Mouse (Mus musculus): ENCODE results near the gene Fen1. TPM values are rescaled to one million over a fixed set of nuclear protein-coding genes. Genes with fewer than 3 reads are reported as not detected.
A peak's percentile ranks its signal among the peaks of the same experiment; 100 is the strongest.

Fen1 gene
- 215 and 236 TPM in 2 replicates for polyA plus RNA-seq (2014; fragmentation: Nextera tagmentation; extraction: Ambion mirVana)

DNA sequence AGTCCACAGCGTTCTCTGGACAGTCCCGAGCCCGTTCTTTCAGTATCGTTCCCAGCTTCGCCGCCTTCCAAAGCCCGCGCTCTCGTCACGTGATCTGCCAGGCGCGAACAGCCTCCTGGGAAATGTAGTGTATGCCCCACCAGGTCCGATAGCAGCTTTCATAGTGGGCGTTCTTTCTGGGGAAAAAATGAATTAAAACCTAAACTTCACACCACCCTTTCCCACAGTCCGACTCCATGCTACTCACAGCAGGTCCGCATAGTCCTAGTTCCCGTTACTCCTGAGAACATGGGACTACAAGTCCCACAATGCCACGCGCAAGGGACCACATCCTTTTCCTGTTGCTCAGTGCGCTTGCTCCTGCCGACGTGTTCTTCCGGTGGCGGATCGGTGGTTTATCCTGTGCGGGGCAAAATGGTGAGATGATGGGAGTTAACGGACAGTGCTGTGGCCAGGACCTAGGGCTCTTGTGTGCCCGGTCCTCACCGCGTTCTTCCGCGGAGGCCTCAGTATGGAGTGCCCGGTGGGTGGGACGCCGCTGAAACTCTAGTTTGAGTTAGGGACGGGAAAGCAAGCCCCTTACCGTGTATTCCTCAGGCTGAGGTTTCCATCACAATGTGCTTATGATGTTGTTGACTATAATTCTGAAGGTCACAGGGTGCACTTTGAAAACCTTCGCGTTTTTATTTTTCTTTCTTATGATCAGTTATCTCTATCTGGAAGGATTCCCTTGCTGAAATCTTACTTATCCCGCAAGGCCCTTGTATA lies at the start of gene Fen1, which contains the start of gene Tmem258:
TSS of gene Fen1 (minus strand) at position 322 of the 768 bp plus-strand sequence.
TSS of gene Tmem258 (plus strand) at position 167 of the 768 bp plus-strand sequence.
- WGBS, result under 1% methylated on average over 40 of the region's 40 CpGs
- ATAC-seq (replicated peaks; ENCODE audit: low FRiP score), result peak; percentile 82
- H3K36me3 ChIP-seq (ENCODE audit: control insufficient read depth, insufficient read depth, low read length), result peaks cover 40% of the 10 kb centered on the region
- H3K9ac ChIP-seq (ENCODE audit: low read depth, low read length), result peak within 1 kb of the TSS; percentile 95
- H3K4me3 ChIP-seq (ENCODE audit: low read depth, low read length), result peak within 1 kb of the TSS; percentile 95
- peak within 1 kb of the TSS; percentile 94 for H3K27ac ChIP-seq (ENCODE audit: low read depth, low read length)
- DNase-seq (ENCODE audit: low spot score), result peak; percentile 93
- H3K9me3 ChIP-seq (ENCODE audit: control insufficient read depth, low read length), result no peaks in the 10 kb centered on the region
- H3K4me2 ChIP-seq, result peak within 1 kb of the TSS; percentile 88
- H3K27me3 ChIP-seq (replicated peaks; ENCODE audit: control insufficient read depth, insufficient read depth, low read length), result no peaks in the 10 kb centered on the region
- H3K4me1 ChIP-seq (replicated peaks; ENCODE audit: control insufficient read depth, insufficient read depth, low read length), result peaks cover 10% of the 10 kb centered on the region

DNA sequence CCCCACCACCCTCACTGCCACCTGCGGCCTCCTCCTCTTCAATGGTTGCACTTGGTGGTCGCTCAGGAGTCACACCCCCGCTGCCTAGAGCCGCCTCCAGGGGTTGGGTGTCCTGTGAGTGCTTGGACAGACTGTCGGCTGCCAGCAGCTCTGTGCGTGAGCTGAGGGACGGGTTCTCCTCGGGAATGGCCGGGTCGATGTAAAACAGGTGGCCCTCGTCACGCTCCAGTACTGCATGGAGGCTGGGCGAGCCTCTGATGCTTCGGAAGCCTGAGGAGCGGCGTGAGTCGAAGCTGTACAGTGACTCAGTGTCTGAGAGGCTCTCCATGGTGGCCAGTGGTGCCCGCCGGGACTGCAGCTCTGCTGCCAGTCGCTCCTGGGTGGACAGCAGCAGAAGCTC lies 44.2 kb upstream of the Fen1 start:
- no peaks in the 10 kb centered on the region for H3K9me3 ChIP-seq (ENCODE audit: control insufficient read depth, low read length)
- no peak overlapping the region for H3K9ac ChIP-seq (ENCODE audit: low read depth, low read length)
- peaks cover 15% of the 10 kb centered on the region for H3K27me3 ChIP-seq (replicated peaks; ENCODE audit: control insufficient read depth, insufficient read depth, low read length)
- ATAC-seq (replicated peaks; ENCODE audit: low FRiP score), result no peak
- 50% methylated on average over 20 of the region's 20 CpGs for WGBS
- no peak overlapping the region for H3K27ac ChIP-seq (ENCODE audit: low read depth, low read length)
- no peak overlapping the region for H3K4me3 ChIP-seq (ENCODE audit: low read depth, low read length)
- no peak for DNase-seq (ENCODE audit: low spot score)
- H3K36me3 ChIP-seq (ENCODE audit: control insufficient read depth, insufficient read depth, low read length), result no peaks in the 10 kb centered on the region
- 0 out of 2 replicates have a peak, but pooled peaks cover 8% of the 10 kb centered on the region for H3K4me1 ChIP-seq (replicated peaks; ENCODE audit: control insufficient read depth, insufficient read depth, low read length)
- no peak overlapping the region for H3K4me2 ChIP-seq

DNA sequence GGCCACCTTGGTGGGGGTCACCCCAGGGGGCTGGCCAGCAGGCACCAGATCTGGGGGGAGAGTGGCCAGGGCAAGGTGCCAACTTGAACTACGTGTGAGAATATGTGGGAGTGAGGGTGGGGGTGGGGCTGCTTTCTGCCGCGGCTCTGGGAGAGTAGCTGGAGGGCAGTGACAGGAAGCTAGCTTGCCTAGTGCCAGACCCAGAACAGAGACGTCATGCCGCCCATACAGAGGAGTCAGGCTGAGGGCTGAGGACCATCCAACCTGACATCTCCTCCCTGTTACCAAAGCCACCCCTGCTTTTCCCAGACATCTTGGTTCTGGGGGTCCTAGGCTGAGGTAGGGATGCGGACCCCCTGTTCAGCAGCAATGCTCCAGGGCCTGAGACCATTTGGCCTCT lies 43.2 kb upstream of the Fen1 start:
- H3K4me3 ChIP-seq (ENCODE audit: low read depth, low read length), result no peak overlapping the region
- 0 out of 2 replicates have a peak, but pooled peaks cover 8% of the 10 kb centered on the region for H3K4me1 ChIP-seq (replicated peaks; ENCODE audit: control insufficient read depth, insufficient read depth, low read length)
- H3K9ac ChIP-seq (ENCODE audit: low read depth, low read length), result no peak overlapping the region
- no peak for ATAC-seq (replicated peaks; ENCODE audit: low FRiP score)
- WGBS, result 22% methylated on average over 6 of the region's 6 CpGs
- H3K36me3 ChIP-seq (ENCODE audit: control insufficient read depth, insufficient read depth, low read length), result no peaks in the 10 kb centered on the region
- H3K9me3 ChIP-seq (ENCODE audit: control insufficient read depth, low read length), result no peaks in the 10 kb centered on the region
- no peak overlapping the region for H3K27ac ChIP-seq (ENCODE audit: low read depth, low read length)
- H3K27me3 ChIP-seq (replicated peaks; ENCODE audit: control insufficient read depth, insufficient read depth, low read length), result peaks cover 15% of the 10 kb centered on the region
- DNase-seq (ENCODE audit: low spot score), result no peak
- H3K4me2 ChIP-seq, result no peak overlapping the region

DNA sequence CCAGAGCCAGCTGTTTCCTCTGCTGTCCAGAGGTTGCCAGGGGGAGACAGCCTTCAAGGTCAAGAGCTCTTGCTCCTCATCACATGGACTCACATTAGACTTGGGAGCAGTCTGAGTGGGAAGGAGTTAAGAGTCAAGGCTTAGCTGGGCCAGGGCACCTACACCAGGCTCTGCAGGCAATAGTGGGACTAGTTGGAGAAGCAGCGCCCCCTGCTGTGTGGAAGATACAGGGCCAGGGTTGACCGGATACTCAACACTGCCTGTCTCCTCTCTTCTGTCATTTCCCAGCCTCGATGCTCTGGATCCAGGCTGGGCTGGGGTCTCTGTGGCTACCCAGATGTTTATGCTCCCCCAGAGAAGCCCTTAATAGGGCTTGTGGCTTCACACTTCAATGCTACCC lies 40.2 kb upstream of the Fen1 start:
- ATAC-seq (replicated peaks; ENCODE audit: low FRiP score) (peak; percentile 46; the same call in 1 of the 2 replicates), DNase-seq (ENCODE audit: low spot score) (no peak)
- Histone ChIP-seq H3K9ac (ENCODE audit: low read depth, low read length) (no peak overlapping the region), H3K4me1 (replicated peaks; ENCODE audit: control insufficient read depth, insufficient read depth, low read length) (peaks cover 19% of the 10 kb centered on the region), H3K36me3 (ENCODE audit: control insufficient read depth, insufficient read depth, low read length) (no peaks in the 10 kb centered on the region), H3K27me3 (replicated peaks; ENCODE audit: control insufficient read depth, insufficient read depth, low read length) (peaks cover 15% of the 10 kb centered on the region), H3K27ac (ENCODE audit: low read depth, low read length) (no peak overlapping the region), H3K9me3 (ENCODE audit: control insufficient read depth, low read length) (no peaks in the 10 kb centered on the region), H3K4me3 (ENCODE audit: low read depth, low read length) (no peak overlapping the region), H3K4me2 (no peak overlapping the region)
- WGBS, result 15% methylated on average over 3 of the region's 3 CpGs

DNA sequence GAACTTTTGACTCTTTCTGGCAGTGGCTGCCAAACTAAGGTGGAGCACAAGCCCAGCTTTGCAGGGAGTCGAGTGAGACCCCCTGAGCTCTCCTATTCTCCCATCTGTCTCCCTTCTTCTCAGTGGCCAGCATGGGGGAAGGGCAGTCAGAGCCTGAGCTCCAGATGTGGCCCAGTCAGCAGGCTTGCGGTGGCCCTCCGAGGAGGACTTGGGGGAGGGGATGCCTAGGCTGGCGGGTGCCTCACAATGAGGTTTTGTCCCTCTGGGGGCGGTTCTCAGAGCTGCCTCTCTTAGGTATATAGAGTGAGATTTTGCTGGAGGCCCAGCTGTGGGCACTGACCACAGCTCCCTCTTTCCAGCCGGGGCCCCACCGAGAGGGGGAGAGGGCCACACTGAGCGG lies 38.9 kb upstream of the Fen1 start:
- DNase-seq (ENCODE audit: low spot score), result no peak
- ATAC-seq (replicated peaks; ENCODE audit: low FRiP score), result no peak
- no peak overlapping the region for H3K4me2 ChIP-seq

DNA sequence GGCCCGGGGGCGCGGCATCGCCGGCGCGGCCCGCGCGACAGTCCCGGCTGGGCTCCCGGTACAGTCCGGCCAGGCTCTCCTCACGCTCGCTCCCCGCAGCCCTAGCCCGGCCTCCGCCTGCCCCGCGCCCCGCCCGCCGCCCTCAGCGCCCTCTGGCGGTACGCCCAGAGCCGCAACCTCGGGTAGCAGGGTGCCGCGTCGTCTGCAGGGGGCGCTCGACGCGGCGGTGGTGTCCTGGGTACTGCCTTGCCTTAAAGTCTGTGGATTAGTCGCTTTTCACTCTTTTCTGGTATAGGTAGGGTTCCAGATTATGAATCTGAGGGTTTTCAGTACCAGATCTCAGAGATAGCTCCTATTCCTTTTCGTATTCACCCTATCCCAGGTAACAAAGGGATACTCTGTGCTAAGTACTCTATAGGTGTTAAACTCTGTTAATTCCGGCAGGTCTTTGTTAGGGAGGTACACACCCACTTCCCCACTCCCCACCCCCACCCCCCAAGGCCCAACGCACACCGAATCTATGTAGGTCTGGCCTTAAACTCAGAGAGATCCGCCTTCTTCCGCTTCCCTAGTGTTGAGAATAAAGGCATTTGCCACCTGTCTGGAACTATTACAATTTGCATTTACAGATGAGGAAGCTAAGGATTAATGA lies 36.8 kb upstream of the Fen1 start, which contains the start of gene Myrf:
TSS of gene Myrf (minus strand) at position 95 of the 652 bp plus-strand sequence.
- WGBS, result 7% methylated on average over 43 of the region's 43 CpGs
- Histone ChIP-seq H3K9ac (ENCODE audit: low read depth, low read length) (peak within 1 kb of the TSS; percentile 70), H3K4me1 (replicated peaks; ENCODE audit: control insufficient read depth, insufficient read depth, low read length) (peaks cover 24% of the 10 kb centered on the region), H3K9me3 (ENCODE audit: control insufficient read depth, low read length) (no peaks in the 10 kb centered on the region), H3K27ac (ENCODE audit: low read depth, low read length) (peak within 1 kb of the TSS; percentile 33), H3K27me3 (replicated peaks; ENCODE audit: control insufficient read depth, insufficient read depth, low read length) (peaks cover 5% of the 10 kb centered on the region; the same call in 1 of the 2 replicates), H3K4me2 (peak within 1 kb of the TSS; percentile 85), H3K4me3 (ENCODE audit: low read depth, low read length) (peak within 1 kb of the TSS; percentile 62), H3K36me3 (ENCODE audit: control insufficient read depth, insufficient read depth, low read length) (no peaks in the 10 kb centered on the region)
- ATAC-seq (replicated peaks; ENCODE audit: low FRiP score), result peak; percentile 78
- DNase-seq (ENCODE audit: low spot score), result peak; percentile 87

More for the DNA sequence above, 38.9 kb upstream of the Fen1 start:
- no peak overlapping the region for H3K4me3 ChIP-seq (ENCODE audit: low read depth, low read length)
- H3K36me3 ChIP-seq (ENCODE audit: control insufficient read depth, insufficient read depth, low read length), result no peaks in the 10 kb centered on the region
- H3K27me3 ChIP-seq (replicated peaks; ENCODE audit: control insufficient read depth, insufficient read depth, low read length), result peaks cover 10% of the 10 kb centered on the region; the same call in 1 of the 2 replicates
- WGBS, result 15% methylated on average over 8 of the region's 8 CpGs
- H3K9ac ChIP-seq (ENCODE audit: low read depth, low read length), result no peak overlapping the region
- no peaks in the 10 kb centered on the region for H3K9me3 ChIP-seq (ENCODE audit: control insufficient read depth, low read length)
- H3K27ac ChIP-seq (ENCODE audit: low read depth, low read length), result no peak overlapping the region
- H3K4me1 ChIP-seq (replicated peaks; ENCODE audit: control insufficient read depth, insufficient read depth, low read length), result peaks cover 29% of the 10 kb centered on the region

DNA sequence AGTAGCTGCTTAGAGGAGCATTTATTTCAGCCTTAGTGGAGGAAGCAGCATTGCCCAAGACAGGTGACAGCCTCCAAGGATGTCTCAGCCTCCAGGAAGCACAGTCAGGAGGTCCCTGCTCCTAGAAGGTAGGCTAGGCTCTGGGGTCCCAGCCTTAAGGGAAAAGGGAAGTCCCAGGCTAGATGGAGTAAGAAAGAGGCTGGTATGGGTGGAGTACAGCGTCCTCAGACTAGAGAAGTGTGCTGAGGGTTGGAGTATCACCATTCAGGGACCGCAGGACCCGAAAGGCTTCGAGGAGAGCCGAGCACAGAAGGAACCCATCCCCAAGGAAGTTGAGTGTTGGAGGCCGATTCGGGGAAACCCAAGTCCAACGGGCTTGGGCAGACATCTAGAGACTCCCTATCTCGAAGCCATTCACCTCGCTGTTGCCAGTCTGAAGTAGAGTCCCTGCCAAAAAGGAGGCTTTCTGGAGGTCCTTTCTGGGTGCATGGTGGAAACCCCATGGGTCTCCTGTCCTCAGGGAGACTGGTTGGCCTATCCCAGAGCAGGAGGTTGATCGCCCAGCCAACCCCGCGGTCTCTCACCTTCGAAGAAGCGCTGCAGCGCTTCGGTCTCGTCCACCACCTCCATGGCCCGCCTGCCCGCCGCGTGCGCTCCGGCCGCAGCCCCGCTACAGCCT lies 36.1 kb upstream of the Fen1 start:
- DNase-seq (ENCODE audit: low spot score) (no peak), ATAC-seq (replicated peaks; ENCODE audit: low FRiP score) (no peak; the same call in 1 of the 2 replicates)
- H3K27ac ChIP-seq (ENCODE audit: low read depth, low read length), result peak overlapping the region; percentile 33
- peak overlapping the region; percentile 70 for H3K9ac ChIP-seq (ENCODE audit: low read depth, low read length)
- H3K9me3 ChIP-seq (ENCODE audit: control insufficient read depth, low read length), result no peaks in the 10 kb centered on the region
- H3K36me3 ChIP-seq (ENCODE audit: control insufficient read depth, insufficient read depth, low read length), result no peaks in the 10 kb centered on the region
- peak overlapping the region; percentile 62 for H3K4me3 ChIP-seq (ENCODE audit: low read depth, low read length)
- 2% methylated on average over 26 of the region's 26 CpGs for WGBS
- H3K4me2 ChIP-seq, result peak overlapping the region; percentile 85
- H3K27me3 ChIP-seq (replicated peaks; ENCODE audit: control insufficient read depth, insufficient read depth, low read length), result peaks cover 5% of the 10 kb centered on the region; the same call in 1 of the 2 replicates
- peaks cover 30% of the 10 kb centered on the region for H3K4me1 ChIP-seq (replicated peaks; ENCODE audit: control insufficient read depth, insufficient read depth, low read length)

DNA sequence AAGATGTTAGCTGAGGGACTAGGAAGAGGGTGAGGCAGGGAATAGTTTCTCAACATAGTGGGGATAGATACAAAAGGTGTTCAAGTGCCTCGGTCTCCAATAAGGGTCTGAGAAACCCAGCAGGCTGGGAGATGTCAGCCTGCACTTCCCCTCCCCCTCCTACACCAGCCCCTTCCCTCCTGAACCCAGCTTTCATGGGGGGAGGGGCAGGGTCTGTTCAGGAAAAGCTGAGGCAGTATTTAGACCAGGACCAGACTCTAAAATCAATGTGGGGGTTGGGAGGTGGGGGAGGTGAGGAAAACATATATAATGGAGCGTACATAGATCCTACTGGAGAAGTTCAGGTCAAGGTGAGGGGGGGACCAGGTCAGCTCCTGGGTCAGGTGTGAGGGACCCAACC lies 35.5 kb upstream of the Fen1 start:
- Histone ChIP-seq H3K4me2 (peak overlapping the region; percentile 85), H3K9me3 (ENCODE audit: control insufficient read depth, low read length) (no peaks in the 10 kb centered on the region), H3K27me3 (replicated peaks; ENCODE audit: control insufficient read depth, insufficient read depth, low read length) (peaks cover 5% of the 10 kb centered on the region; the same call in 1 of the 2 replicates), H3K4me1 (replicated peaks; ENCODE audit: control insufficient read depth, insufficient read depth, low read length) (peaks cover 33% of the 10 kb centered on the region), H3K27ac (ENCODE audit: low read depth, low read length) (peak overlapping the region; percentile 67; the same call in 1 of the 2 replicates), H3K36me3 (ENCODE audit: control insufficient read depth, insufficient read depth, low read length) (no peaks in the 10 kb centered on the region), H3K4me3 (ENCODE audit: low read depth, low read length) (peak overlapping the region; percentile 62), H3K9ac (ENCODE audit: low read depth, low read length) (peak overlapping the region; percentile 70)
- DNase-seq (ENCODE audit: low spot score) (no peak), ATAC-seq (replicated peaks; ENCODE audit: low FRiP score) (no peak)
- 20% methylated on average over 2 of the region's 2 CpGs for WGBS

All from liver, embryonic 11.5 days (tissue).